Mouse (Mus musculus): ENCODE measurements at regions not wholly inside any gene's neighbourhood (a gene's known extent, or its start where the extent isn't known, plus 50 kb on each side); places are given as distances from the start of the nearest gene placed in this dataset.

- no peak for DNase-seq
These were observed 210.9 kb upstream of the St8sia2 start for GRCm38 (mm10) chr7:74224378-74224777.

- no peak for DNase-seq
These were observed 187.2 kb upstream of the St8sia2 start for GRCm38 (mm10) chr7:74200661-74201060.

GRCm38 (mm10) chr7:74198796-74199195 lies 185.3 kb upstream of the St8sia2 start:
- no peak for DNase-seq

DNA sequence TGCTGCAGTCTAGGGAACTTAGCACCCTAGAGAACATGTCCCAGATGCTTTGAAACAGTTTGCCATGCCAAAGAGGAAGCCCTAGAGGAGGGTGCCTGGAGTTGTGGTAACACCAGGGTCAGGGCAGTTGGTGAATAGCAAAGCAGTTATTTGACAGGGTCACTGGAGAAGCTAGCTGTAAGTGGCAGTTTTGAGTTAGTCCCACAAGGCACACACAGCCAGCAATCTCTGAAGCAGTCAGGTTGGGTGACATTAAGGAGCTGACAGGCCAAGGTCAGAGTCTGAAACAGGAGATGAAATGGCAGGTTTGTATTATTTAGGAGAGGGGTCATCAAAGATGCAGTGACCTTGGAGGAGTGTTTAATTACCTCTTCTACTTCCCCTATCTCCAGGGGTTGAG lies 171.2 kb upstream of the St8sia2 start:
- DNase-seq, result no peak

- no peak for DNase-seq
These were observed 160.7 kb upstream of the St8sia2 start for GRCm38 (mm10) chr7:74174206-74174605.

GRCm38 (mm10) chr7:74173230-74173612 lies 159.7 kb upstream of the St8sia2 start:
- no peak for DNase-seq

GRCm38 (mm10) chr7:74172504-74173229 lies 159.2 kb upstream of the St8sia2 start:
- DNase-seq, result no peak

DNA sequence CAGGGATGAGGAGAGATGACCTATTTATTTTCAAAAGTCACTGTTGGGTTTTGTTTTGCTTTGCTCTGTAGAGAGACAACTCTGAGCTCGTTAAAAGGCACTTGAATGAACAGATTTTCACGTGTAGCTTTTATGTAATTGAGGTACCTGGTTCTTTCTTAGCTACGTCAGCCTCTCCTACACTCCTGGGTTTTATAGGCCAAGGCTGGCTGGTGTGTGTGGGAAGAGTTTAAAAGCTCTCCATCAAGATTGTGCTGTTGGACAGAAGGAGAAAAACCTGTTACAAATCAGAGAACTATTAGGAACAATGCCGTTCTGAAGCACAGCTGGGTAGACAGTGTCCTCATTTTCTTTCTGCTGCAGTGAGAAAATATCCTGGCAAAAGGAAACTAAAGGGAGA lies 138.1 kb upstream of the St8sia2 start:
- no peak for DNase-seq

DNA sequence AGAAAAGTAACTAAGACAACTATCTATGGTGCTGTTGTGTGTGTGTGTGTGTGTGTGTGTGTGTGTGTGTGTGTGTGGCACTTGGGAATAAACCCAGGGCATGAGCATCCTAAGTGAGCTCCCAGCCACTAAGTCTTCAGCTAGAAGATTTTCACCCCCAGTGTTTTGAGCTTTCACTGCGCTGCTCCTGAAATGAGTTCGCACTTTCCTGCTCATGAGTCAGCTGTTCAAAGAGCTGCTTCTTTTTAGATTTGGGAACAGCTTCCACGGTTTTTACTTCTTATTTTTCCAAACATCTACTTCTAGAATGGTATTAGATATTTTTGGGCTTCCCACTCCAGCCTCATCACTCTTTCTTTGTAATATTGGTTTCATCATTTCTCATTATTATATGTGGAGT lies 129.7 kb upstream of the St8sia2 start:
- DNase-seq, result no peak

DNA sequence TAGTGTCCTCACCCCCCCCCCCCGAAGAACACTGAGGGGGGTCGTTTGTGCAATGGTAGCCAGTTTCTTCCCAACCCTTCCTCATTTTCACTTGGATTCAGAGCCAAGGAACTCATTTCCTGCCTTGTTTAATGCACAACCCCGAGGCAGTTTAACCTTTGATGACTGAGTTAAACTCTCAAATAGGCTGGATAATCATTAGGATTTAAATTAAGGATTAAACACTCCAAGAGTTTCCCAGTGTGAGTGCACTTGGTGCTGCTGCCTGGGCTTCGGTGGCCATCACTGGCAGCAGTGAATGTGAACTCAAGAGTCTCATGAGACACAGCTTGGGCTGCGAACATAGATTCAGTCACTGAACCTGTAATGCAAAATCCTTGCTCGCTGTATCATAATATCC lies 124.7 kb upstream of the St8sia2 start:
- DNase-seq, result no peak

DNA sequence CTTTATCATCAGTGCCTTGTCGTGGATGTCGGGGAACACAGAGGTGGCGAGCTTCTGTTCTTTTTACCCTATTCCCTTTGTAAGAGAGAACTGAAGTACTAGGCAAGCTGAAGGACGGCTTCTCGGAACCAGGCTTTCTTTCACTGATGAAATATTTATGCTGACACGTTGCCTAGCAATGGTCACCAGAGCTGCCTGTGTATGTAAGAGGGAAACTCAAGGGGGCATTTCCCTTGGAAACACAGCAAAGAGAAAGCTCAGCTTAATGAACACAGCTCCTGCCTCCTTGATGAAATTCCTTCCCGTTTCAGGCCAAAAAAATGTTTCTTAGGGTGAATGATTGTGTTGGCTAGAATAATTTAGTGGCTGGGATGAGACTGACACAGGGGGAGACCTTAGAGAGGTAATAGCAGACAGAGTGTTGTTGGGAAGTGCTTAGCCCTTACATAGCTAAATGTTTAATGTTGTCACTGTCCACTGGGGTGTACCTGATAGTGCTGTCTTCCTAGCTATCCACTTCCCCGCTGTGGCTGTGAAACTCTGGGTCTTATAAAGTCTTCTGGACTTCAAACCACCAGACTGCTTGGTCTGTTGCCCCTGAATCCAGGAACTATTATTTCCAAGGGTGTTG lies 116.8 kb upstream of the St8sia2 start:
- no peak for DNase-seq

DNA sequence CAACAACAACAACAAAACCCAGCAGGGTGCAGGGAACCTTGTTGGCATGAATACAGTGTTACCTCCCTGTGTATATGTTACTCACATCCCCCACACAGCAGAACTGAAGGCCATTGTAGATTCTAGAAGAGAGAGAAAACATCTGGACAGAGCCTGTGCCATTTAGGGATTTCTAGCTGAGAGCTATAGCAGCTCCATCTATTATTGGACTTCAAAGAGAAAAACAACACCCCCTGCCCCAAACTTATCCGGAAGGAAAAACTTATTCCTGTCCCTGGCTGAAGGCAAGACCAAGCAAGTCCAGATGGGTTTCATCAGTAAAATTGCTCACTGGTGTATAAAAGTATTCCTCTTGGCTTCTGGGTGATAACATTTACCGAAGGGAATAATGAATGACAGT lies 98.6 kb upstream of the St8sia2 start:
- DNase-seq, result no peak

DNA sequence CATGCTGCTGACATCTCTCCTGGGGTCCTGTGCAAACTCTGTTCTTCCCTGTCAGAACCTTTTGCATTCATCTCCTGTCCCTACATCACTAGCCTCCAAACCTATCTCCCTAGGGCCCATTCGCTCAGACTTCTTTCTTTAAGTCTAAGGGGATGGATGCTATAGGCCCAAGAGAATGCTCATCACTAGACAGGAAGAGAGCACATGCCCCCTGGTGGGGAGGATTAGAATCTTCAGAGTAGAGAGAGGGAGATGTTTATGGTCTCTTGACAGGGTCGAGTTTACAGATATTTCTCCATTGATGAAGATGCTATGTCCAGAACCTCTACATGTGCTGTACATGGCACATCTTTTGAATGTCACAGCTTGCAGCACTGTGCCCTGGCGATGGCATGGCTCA lies 94.9 kb upstream of the St8sia2 start:
- no peak for DNase-seq

GRCm38 (mm10) chr7:74107176-74107928 lies 93.9 kb upstream of the St8sia2 start:
- peak; percentile 5 for DNase-seq

DNA sequence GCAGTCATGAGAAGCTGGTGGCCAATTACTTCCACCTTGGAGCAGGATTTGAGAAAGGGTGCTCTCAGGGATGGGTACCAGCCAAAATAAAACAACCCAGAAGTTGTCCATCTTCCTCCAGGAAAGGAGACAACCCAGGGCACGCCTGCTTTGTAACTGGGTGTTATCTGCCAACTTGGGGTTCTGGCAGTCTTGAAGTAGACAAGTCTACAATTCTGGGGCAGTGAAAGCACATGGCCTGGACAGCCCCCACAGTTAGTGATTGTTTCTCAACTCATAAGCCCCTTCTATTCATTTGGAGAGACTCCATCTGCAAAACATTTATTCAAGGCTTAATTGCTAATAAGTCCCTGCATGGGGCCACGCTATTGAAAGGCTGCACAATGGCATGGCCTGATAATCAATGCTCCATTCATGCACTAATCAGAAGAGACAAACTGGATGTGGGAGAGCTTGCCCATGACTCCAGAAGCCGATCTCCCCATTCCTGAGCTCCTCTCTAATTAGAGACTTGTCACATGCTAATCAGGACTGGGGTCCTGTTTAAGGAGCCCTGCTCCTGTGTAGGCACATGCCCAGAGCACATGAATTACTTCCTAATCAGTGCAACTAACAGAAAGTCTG lies 78.0 kb upstream of the St8sia2 start:
- no peak for DNase-seq

- DNase-seq, result no peak
These were observed 67.4 kb upstream of the St8sia2 start for GRCm38 (mm10) chr7:74080846-74081235.

- DNase-seq, result no peak
These were observed 66.8 kb upstream of the St8sia2 start for GRCm38 (mm10) chr7:74080079-74080845.

GRCm38 (mm10) chr7:74072632-74073031 lies 59.1 kb upstream of the St8sia2 start:
- DNase-seq, result peak; percentile 13

DNA sequence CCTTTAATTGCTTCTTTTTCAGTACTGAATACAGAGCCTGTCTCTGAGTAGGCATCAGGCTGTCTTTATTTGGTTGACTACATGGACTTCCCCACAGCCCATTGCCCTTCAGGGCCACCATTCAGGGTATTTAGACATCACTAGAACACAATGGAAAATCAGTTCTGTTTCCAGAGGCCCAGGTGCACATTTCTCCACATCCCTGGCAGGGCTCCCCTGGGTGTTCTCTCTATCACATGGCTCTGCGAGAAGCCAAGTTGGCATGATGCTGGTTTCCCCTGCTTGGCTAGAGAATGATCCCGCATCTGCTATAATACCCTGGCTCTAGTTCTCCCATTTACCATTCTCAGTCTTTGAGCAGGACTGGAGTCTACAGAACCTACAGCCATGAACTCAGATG lies 57.3 kb upstream of the St8sia2 start:
- no peak for DNase-seq

- peak; percentile 31 for DNase-seq
These were observed 52.1 kb upstream of the St8sia2 start for GRCm38 (mm10) chr7:74065449-74066099.
